ENCODE assay signal across 28 mouse cellular contexts in the genomic region with DNA sequence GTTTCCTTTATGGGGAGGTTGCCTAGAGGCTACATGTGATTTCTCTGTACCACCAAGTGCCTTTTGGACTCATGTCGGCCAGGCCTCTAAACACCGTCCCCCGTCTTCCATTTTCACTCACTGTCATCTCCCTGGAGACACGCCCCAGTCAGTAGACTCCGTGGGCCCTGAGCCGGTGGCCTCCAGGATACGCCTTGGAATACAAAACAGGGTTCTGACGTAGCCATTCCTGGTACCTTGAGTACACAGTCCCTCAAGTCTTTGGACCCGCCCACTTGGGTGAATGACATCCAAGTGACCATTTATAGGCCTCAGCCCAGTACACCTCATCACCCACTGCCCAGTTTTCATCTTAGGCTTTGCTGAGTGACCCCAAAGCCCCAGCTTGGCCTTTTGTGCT. TPM values are rescaled to one million over a fixed set of nuclear protein-coding genes. Genes with fewer than 3 reads are reported as not detected.
DNase-seq lines count a peak whose midpoint lies in the region; ATAC-seq lines count a peak whose summit lies in the region.
"Had no signal": no experiment of that assay in that cellular context is flagged by ENCODE, and none has a peak within 500 bp of the region (broad histone marks: within the 10 kb centered on the region; RNA-seq: fewer than 3 reads in every experiment).

No protein-coding gene starts in this region.

- H3K4me2 ChIP-seq in forebrain, embryonic 16.5 days (ENCODE audit: low read length) = no peak overlapping the region
- H3K4me2 ChIP-seq in kidney, embryonic 15.5 days = no peak overlapping the region
- no peak overlapping the region for H3K4me2 ChIP-seq in kidney, embryonic 16.5 days (replicated peaks; ENCODE audit: low read depth, low read length)
- no peak overlapping the region for H3K4me2 ChIP-seq in midbrain, embryonic 16.5 days (ENCODE audit: low read length)
- H3K4me2 ChIP-seq: limb, embryonic 12.5 days; liver, embryonic 13.5 days had no signal

- no peak for ATAC-seq in forebrain, embryonic 16.5 days
- ATAC-seq in kidney, embryonic 15.5 days (replicated peaks; ENCODE audit: low FRiP score) = no peak
- ATAC-seq in kidney, embryonic 16.5 days (ENCODE audit: low FRiP score, low TSS enrichment) = no peak
- no peak for ATAC-seq in midbrain, embryonic 16.5 days
- ATAC-seq in megakaryocyte, adult 5-6 weeks (ENCODE audit: poor library complexity, severe bottlenecking) = no peak
- ATAC-seq: intestine, embryonic 16.5 days; Patski had no signal

- no peaks in the 10 kb centered on the region for H3K36me3 ChIP-seq in forebrain, embryonic 10.5 days (replicated peaks)
- H3K36me3 ChIP-seq in forebrain, embryonic 16.5 days (ENCODE audit: control insufficient read depth, insufficient read depth) = no peaks in the 10 kb centered on the region
- no peaks in the 10 kb centered on the region for H3K36me3 ChIP-seq in kidney, embryonic 15.5 days
- H3K36me3 ChIP-seq in kidney, embryonic 16.5 days (ENCODE audit: insufficient read depth, low read length) = no peaks in the 10 kb centered on the region
- H3K36me3 ChIP-seq in midbrain, embryonic 10.5 days = no peaks in the 10 kb centered on the region
- H3K36me3 ChIP-seq in midbrain, embryonic 16.5 days (ENCODE audit: control insufficient read depth, insufficient read depth, low read length) = no peaks in the 10 kb centered on the region
- H3K36me3 ChIP-seq: limb, embryonic 12.5 days; liver, embryonic 13.5 days had no signal

- H3K27me3 ChIP-seq in forebrain, embryonic 10.5 days (ENCODE audit: poor library complexity, severe bottlenecking) = no peaks in the 10 kb centered on the region
- no peaks in the 10 kb centered on the region for H3K27me3 ChIP-seq in forebrain, embryonic 16.5 days (replicated peaks; ENCODE audit: control insufficient read depth, insufficient read depth, low read length)
- no peaks in the 10 kb centered on the region for H3K27me3 ChIP-seq in kidney, embryonic 15.5 days
- no peaks in the 10 kb centered on the region for H3K27me3 ChIP-seq in kidney, embryonic 16.5 days (ENCODE audit: insufficient read depth, low read length)
- H3K27me3 ChIP-seq in midbrain, embryonic 10.5 days (ENCODE audit: low read depth, poor library complexity, severe bottlenecking) = no peaks in the 10 kb centered on the region
- H3K27me3 ChIP-seq in midbrain, embryonic 16.5 days (ENCODE audit: control insufficient read depth, insufficient read depth, low read depth, low read length) = no peaks in the 10 kb centered on the region
- H3K27me3 ChIP-seq: limb, embryonic 12.5 days; liver, embryonic 13.5 days; Patski had no signal

- peak overlapping the region; percentile 85; the same call in 1 of the 2 replicates for H3K27ac ChIP-seq in forebrain, embryonic 10.5 days
- no peak overlapping the region for H3K27ac ChIP-seq in forebrain, embryonic 16.5 days (ENCODE audit: low read length)
- H3K27ac ChIP-seq in kidney, embryonic 15.5 days = peak overlapping the region; percentile 81
- H3K27ac ChIP-seq in kidney, embryonic 16.5 days (ENCODE audit: low read length) = no peak overlapping the region
- H3K27ac ChIP-seq in midbrain, embryonic 10.5 days (replicated peaks) = peak overlapping the region; percentile 77
- H3K27ac ChIP-seq in midbrain, embryonic 16.5 days (ENCODE audit: low read length) = no peak overlapping the region
- H3K27ac ChIP-seq: liver, embryonic 13.5 days had no signal

- DNase-seq in forebrain, embryonic 10.5 days (ENCODE audit: extremely low spot score, low spot score) = no peak
- no peak for DNase-seq in midbrain, embryonic 10.5 days (ENCODE audit: low spot score)
- no peak for DNase-seq in spleen, adult 18-20 months
- DNase-seq: adrenal gland, postnatal 10 days; cerebellum, adult 9-11 months; forebrain, postnatal 0 days; kidney, postnatal 10 days; liver, embryonic 13.5 days; right cerebral cortex, postnatal 4 days; thymus, postnatal 14 days had no signal

- H3K4me3 ChIP-seq in forebrain, embryonic 10.5 days = no peak overlapping the region
- H3K4me3 ChIP-seq in forebrain, embryonic 16.5 days (replicated peaks; ENCODE audit: low read length) = no peak overlapping the region
- no peak overlapping the region for H3K4me3 ChIP-seq in kidney, embryonic 15.5 days (replicated peaks)
- no peak overlapping the region for H3K4me3 ChIP-seq in kidney, embryonic 16.5 days (ENCODE audit: low read length)
- H3K4me3 ChIP-seq in midbrain, embryonic 10.5 days = no peak overlapping the region
- no peak overlapping the region for H3K4me3 ChIP-seq in midbrain, embryonic 16.5 days (ENCODE audit: low read depth, low read length)
- H3K4me3 ChIP-seq: limb, embryonic 12.5 days; liver, embryonic 13.5 days had no signal

- H3K9me3 ChIP-seq in forebrain, embryonic 10.5 days = no peaks in the 10 kb centered on the region
- H3K9me3 ChIP-seq in forebrain, embryonic 16.5 days (ENCODE audit: control insufficient read depth, low read length) = no peaks in the 10 kb centered on the region
- no peaks in the 10 kb centered on the region for H3K9me3 ChIP-seq in kidney, embryonic 15.5 days (replicated peaks)
- no peaks in the 10 kb centered on the region for H3K9me3 ChIP-seq in kidney, embryonic 16.5 days (ENCODE audit: low read length)
- no peaks in the 10 kb centered on the region for H3K9me3 ChIP-seq in midbrain, embryonic 10.5 days (replicated peaks)
- no peaks in the 10 kb centered on the region for H3K9me3 ChIP-seq in midbrain, embryonic 16.5 days (replicated peaks; ENCODE audit: control insufficient read depth, low read length, poor library complexity, severe bottlenecking)
- H3K9me3 ChIP-seq: limb, embryonic 12.5 days; liver, embryonic 13.5 days had no signal

- no peak overlapping the region for H3K9ac ChIP-seq in forebrain, embryonic 16.5 days (replicated peaks; ENCODE audit: low read depth, low read length)
- no peak overlapping the region for H3K9ac ChIP-seq in kidney, embryonic 15.5 days
- H3K9ac ChIP-seq in kidney, embryonic 16.5 days (replicated peaks; ENCODE audit: low read length) = no peak overlapping the region
- H3K9ac ChIP-seq in midbrain, embryonic 16.5 days (ENCODE audit: low read depth, low read length) = no peak overlapping the region
- H3K9ac ChIP-seq: forebrain, postnatal 0 days; liver, embryonic 13.5 days had no signal

- peaks cover 55% of the 10 kb centered on the region for H3K4me1 ChIP-seq in forebrain, embryonic 10.5 days
- peaks cover 28% of the 10 kb centered on the region for H3K4me1 ChIP-seq in forebrain, embryonic 16.5 days (replicated peaks; ENCODE audit: control insufficient read depth, insufficient read depth, low read length)
- peaks cover 61% of the 10 kb centered on the region for H3K4me1 ChIP-seq in kidney, embryonic 15.5 days
- H3K4me1 ChIP-seq in kidney, embryonic 16.5 days (ENCODE audit: insufficient read depth, low read length) = peaks cover 46% of the 10 kb centered on the region
- peaks cover 57% of the 10 kb centered on the region for H3K4me1 ChIP-seq in midbrain, embryonic 10.5 days
- H3K4me1 ChIP-seq in midbrain, embryonic 16.5 days (ENCODE audit: control insufficient read depth, insufficient read depth, low read length) = peaks cover 26% of the 10 kb centered on the region

- 94% methylated on average over 9 of the region's 9 CpGs for WGBS in forebrain, embryonic 10.5 days
- 88% methylated on average over 9 of the region's 9 CpGs for WGBS in forebrain, embryonic 16.5 days
- 86% methylated on average over 9 of the region's 9 CpGs for WGBS in kidney, embryonic 15.5 days
- 92% methylated on average over 9 of the region's 9 CpGs for WGBS in kidney, embryonic 16.5 days
- WGBS in midbrain, embryonic 10.5 days = 90% methylated on average over 9 of the region's 9 CpGs
- 80% methylated on average over 9 of the region's 9 CpGs for WGBS in midbrain, embryonic 16.5 days

RNA-seq across cellular contexts. Expression of a gene that starts 46.9 kb away (rescaled TPM):
- polyA plus RNA-seq in forebrain, embryonic 10.5 days (2016; fragmentation: Nextera tagmentation; extraction: Ambion mirVana) = not detected in 2 replicates
- polyA plus RNA-seq in forebrain, embryonic 16.5 days (2015; fragmentation: Nextera tagmentation; extraction: Ambion mirVana) = not detected in 2 replicates
- polyA plus RNA-seq in kidney, embryonic 15.5 days (2015; fragmentation: Nextera tagmentation; extraction: Ambion mirVana) = not detected in 2 replicates
- polyA plus RNA-seq in kidney, embryonic 16.5 days (2015; fragmentation: Nextera tagmentation; extraction: Ambion mirVana) = 0.60 TPM in 1 of 2 replicates, not detected in the other
- not detected in 2 replicates for polyA plus RNA-seq in midbrain, embryonic 10.5 days (2016; fragmentation: Nextera tagmentation; extraction: Ambion mirVana)
- 0.34 TPM in 1 of 2 replicates, not detected in the other for polyA plus RNA-seq in midbrain, embryonic 16.5 days (2015; fragmentation: Nextera tagmentation; extraction: Ambion mirVana)
- not detected in 2 replicates for total RNA-seq in megakaryocyte, adult 5-6 weeks (2015)
- not detected in 2 replicates for total RNA-seq in megakaryocyte, adult 5-6 weeks (2017)
- total RNA-seq: adrenal gland, postnatal 10 days; forebrain, postnatal 0 days; heart, adult 18-20 months; layer of hippocampus, adult 8-10 months; left cerebral cortex, adult 8-10 months; megakaryocyte-erythroid progenitor cell, adult 5-6 weeks; monocyte, adult 5-6 weeks had no signal
- polyA plus RNA-seq: brain, embryonic 14.5 days; embryonic facial prominence, embryonic 14.5 days; forebrain, postnatal 0 days; heart, embryonic 16.5 days; intestine, embryonic 16.5 days; limb, embryonic 12.5 days; liver, embryonic 13.5 days; lung, embryonic 16.5 days; neural tube, embryonic 11.5 days; Patski had no signal

Comparison
In these comparisons a context has a peak if more than half of its experiments do, and no peak if none do; other contexts are left out.
1. H3K27ac ChIP-seq: peak in forebrain, embryonic 10.5 days (single experiment), kidney, embryonic 15.5 days (single experiment) and midbrain, embryonic 10.5 days (single experiment); none in forebrain, embryonic 16.5 days (single experiment), kidney, embryonic 16.5 days (single experiment) and midbrain, embryonic 16.5 days (single experiment).